Mouse (Mus musculus) heart, embryonic 11.5 days (tissue): ENCODE measurements around the gene Macrod2. TPM values are rescaled to one million over a fixed set of nuclear protein-coding genes. Genes with fewer than 3 reads are reported as not detected.
A peak's percentile ranks its signal among the peaks of the same experiment; 100 is the strongest.

ENCODE experiments used
- ATAC-seq: fragments of 200-750 bp; cut with Nextera tagmentation; replicated peaks from 2 replicates; pipeline ENCODE4 v1.8.0; 2017; ENCODE audit warnings: moderate library complexity; ENCODE audit not compliant: insufficient number of reproducible peaks, low FRiP score, low TSS enrichment
- H3K27ac ChIP-seq: fragments of 300-500 bp; sonication (generic); 2 replicates; pipeline ENCODE4 v1.5.1; 2014; ENCODE audit warnings: mild to moderate bottlenecking, low read depth, low read length
- H3K27me3 ChIP-seq: fragments of 300-500 bp; sonication (generic); 2 replicates; pipeline ENCODE4 v1.6.1; 2014; ENCODE audit warnings: mild to moderate bottlenecking, low read length, mixed read lengths; ENCODE audit not compliant: control insufficient read depth, insufficient read depth
- H3K36me3 ChIP-seq: fragments of 300-500 bp; sonication (generic); 2 replicates; pipeline ENCODE4 v1.6.1; 2014; ENCODE audit warnings: mild to moderate bottlenecking, low read length, moderate library complexity, mixed read lengths; ENCODE audit not compliant: control insufficient read depth, insufficient read depth
- H3K4me1 ChIP-seq: fragments of 300-500 bp; sonication (generic); 2 replicates; pipeline ENCODE4 v1.6.1; 2014; ENCODE audit warnings: low read length; ENCODE audit not compliant: control insufficient read depth, insufficient read depth
- H3K4me2 ChIP-seq: fragments of 300-500 bp; sonication (generic); 2 replicates; pipeline ENCODE4 v1.6.1; 2014; ENCODE audit warnings: mild to moderate bottlenecking, moderate library complexity
- H3K4me3 ChIP-seq: fragments of 300-500 bp; sonication (generic); 2 replicates; pipeline ENCODE4 v1.5.1; 2014; ENCODE audit warnings: low read depth, low read length
- H3K9ac ChIP-seq: fragments of 300-500 bp; sonication (generic); 2 replicates; pipeline ENCODE4 v1.6.1; 2014; ENCODE audit warnings: mild to moderate bottlenecking, low read depth, low read length, moderate library complexity
- H3K9me3 ChIP-seq: fragments of 300-500 bp; sonication (generic); replicated peaks from 2 replicates; pipeline ENCODE4 v1.6.1; 2016; ENCODE audit warnings: low read length; ENCODE audit not compliant: control insufficient read depth
- WGBS: fragments of 180-500 bp; shearing (Covaris S2); extraction: QIAGEN DNeasy Blood & Tissue Kit; methylation state at CpG from one replicate; pipeline ENCODE4 v1.1.7; 2014; ENCODE audit not compliant: insufficient replicate concordance; 5-methylcytosine and 5-hydroxymethylcytosine counted together
- polyA plus RNA-seq: library from polyadenylated mRNA; unstranded; fragments of >200 nt; fragmentation: Nextera tagmentation; extraction: Ambion mirVana; gene quantifications from 2 replicates; pipeline ENCODE4 v1.2.1, GENCODE M21; 2014

Gene Macrod2
- polyA plus RNA-seq, 1 experiment from 2014 or later = 20.5 TPM

- H3K4me3 ChIP-seq = no peak overlapping the region
- no peak overlapping the region for H3K27ac ChIP-seq
- H3K9me3 ChIP-seq = no peaks in the 10 kb centered on the region
- H3K4me1 ChIP-seq = no peaks in the 10 kb centered on the region
- ATAC-seq = no peak
- H3K36me3 ChIP-seq = no peaks in the 10 kb centered on the region
- H3K9ac ChIP-seq = no peak overlapping the region
- WGBS = 80% methylated on average over 1 of the region's 1 CpGs
- no peak overlapping the region for H3K4me2 ChIP-seq
- no peaks in the 10 kb centered on the region for H3K27me3 ChIP-seq
Measured at GRCm38 (mm10) chr2:141008458-141008857, 613.3 kb downstream of the Macrod2 start.

GRCm38 (mm10) chr2:141013443-141014165 lies 618.5 kb downstream of the Macrod2 start:
- ATAC-seq = peak; percentile 76; the same call in 1 of the 2 replicates
- H3K27me3 ChIP-seq = no peaks in the 10 kb centered on the region
- 0 out of 2 replicates have a peak, but pooled peaks cover 5% of the 10 kb centered on the region for H3K4me1 ChIP-seq
- peak overlapping the region; percentile 25; the same call in 1 of the 2 replicates for H3K27ac ChIP-seq
- H3K9ac ChIP-seq = no peak overlapping the region
- H3K4me3 ChIP-seq = no peak overlapping the region
- no peak overlapping the region for H3K4me2 ChIP-seq
- no peaks in the 10 kb centered on the region for H3K36me3 ChIP-seq
- 49% methylated on average over 8 of the region's 8 CpGs for WGBS
- H3K9me3 ChIP-seq = no peaks in the 10 kb centered on the region

GRCm38 (mm10) chr2:141022971-141023370 lies 627.9 kb downstream of the Macrod2 start:
- H3K9me3 ChIP-seq = no peaks in the 10 kb centered on the region
- no peak overlapping the region for H3K4me3 ChIP-seq
- H3K4me1 ChIP-seq = no peaks in the 10 kb centered on the region
- H3K27ac ChIP-seq = no peak overlapping the region
- no peak overlapping the region for H3K9ac ChIP-seq
- no peaks in the 10 kb centered on the region for H3K27me3 ChIP-seq
- no peak overlapping the region for H3K4me2 ChIP-seq
- WGBS = 82% methylated on average over 4 of the region's 4 CpGs
- ATAC-seq = no peak
- no peaks in the 10 kb centered on the region for H3K36me3 ChIP-seq

GRCm38 (mm10) chr2:141023916-141024315 lies 628.8 kb downstream of the Macrod2 start:
- WGBS = 61% methylated on average over 7 of the region's 7 CpGs
- no peaks in the 10 kb centered on the region for H3K9me3 ChIP-seq
- no peaks in the 10 kb centered on the region for H3K27me3 ChIP-seq
- H3K4me2 ChIP-seq = no peak overlapping the region
- H3K4me1 ChIP-seq = no peaks in the 10 kb centered on the region
- ATAC-seq = no peak
- no peak overlapping the region for H3K9ac ChIP-seq
- no peaks in the 10 kb centered on the region for H3K36me3 ChIP-seq
- no peak overlapping the region for H3K4me3 ChIP-seq
- H3K27ac ChIP-seq = no peak overlapping the region

GRCm38 (mm10) chr2:141024316-141025043 lies 629.4 kb downstream of the Macrod2 start:
- ATAC-seq = no peak
- Histone ChIP-seq H3K4me1 (no peaks in the 10 kb centered on the region), H3K9ac (no peak overlapping the region), H3K4me2 (no peak overlapping the region), H3K36me3 (no peaks in the 10 kb centered on the region), H3K9me3 (no peaks in the 10 kb centered on the region), H3K27ac (no peak overlapping the region), H3K27me3 (no peaks in the 10 kb centered on the region), H3K4me3 (no peak overlapping the region)
- 71% methylated on average over 6 of the region's 6 CpGs for WGBS

- Histone ChIP-seq H3K36me3 (no peaks in the 10 kb centered on the region), H3K9me3 (no peaks in the 10 kb centered on the region), H3K9ac (no peak overlapping the region), H3K27me3 (no peaks in the 10 kb centered on the region), H3K4me1 (no peaks in the 10 kb centered on the region), H3K4me2 (no peak overlapping the region), H3K4me3 (no peak overlapping the region), H3K27ac (no peak overlapping the region)
- 52% methylated on average over 4 of the region's 4 CpGs for WGBS
- ATAC-seq = no peak
Measured at GRCm38 (mm10) chr2:141056685-141057454, 661.8 kb downstream of the Macrod2 start.

- Histone ChIP-seq H3K27me3 (no peaks in the 10 kb centered on the region), H3K4me2 (no peak overlapping the region), H3K9ac (no peak overlapping the region), H3K4me1 (no peaks in the 10 kb centered on the region), H3K27ac (no peak overlapping the region), H3K36me3 (no peaks in the 10 kb centered on the region), H3K9me3 (no peaks in the 10 kb centered on the region), H3K4me3 (no peak overlapping the region)
- no peak for ATAC-seq
- 60% methylated on average over 4 of the region's 4 CpGs for WGBS
Measured at GRCm38 (mm10) chr2:141057455-141057833, 662.3 kb downstream of the Macrod2 start.

- ATAC-seq = no peak
- no peak overlapping the region for H3K4me2 ChIP-seq
Measured at GRCm38 (mm10) chr2:141073981-141074855, 679.1 kb downstream of the Macrod2 start.

More at GRCm38 (mm10) chr2:141073981-141074855, 679.1 kb downstream of the Macrod2 start:
- no peaks in the 10 kb centered on the region for H3K4me1 ChIP-seq
- no peaks in the 10 kb centered on the region for H3K9me3 ChIP-seq
- no peak overlapping the region for H3K9ac ChIP-seq
- H3K27ac ChIP-seq = no peak overlapping the region
- no peaks in the 10 kb centered on the region for H3K36me3 ChIP-seq
- 80% methylated on average over 8 of the region's 8 CpGs for WGBS
- no peaks in the 10 kb centered on the region for H3K27me3 ChIP-seq
- H3K4me3 ChIP-seq = no peak overlapping the region
